Mouse (Mus musculus): Measurements from ENCODE around the gene Antxr1. TPM values are rescaled to one million over a fixed set of nuclear protein-coding genes. Genes with fewer than 3 reads are reported as not detected.
A peak's percentile ranks its signal among the peaks of the same experiment; 100 is the strongest.

Gene Antxr1
- polyA plus RNA-seq, 1 experiment from 2014 or later = 7.7 TPM

DNA sequence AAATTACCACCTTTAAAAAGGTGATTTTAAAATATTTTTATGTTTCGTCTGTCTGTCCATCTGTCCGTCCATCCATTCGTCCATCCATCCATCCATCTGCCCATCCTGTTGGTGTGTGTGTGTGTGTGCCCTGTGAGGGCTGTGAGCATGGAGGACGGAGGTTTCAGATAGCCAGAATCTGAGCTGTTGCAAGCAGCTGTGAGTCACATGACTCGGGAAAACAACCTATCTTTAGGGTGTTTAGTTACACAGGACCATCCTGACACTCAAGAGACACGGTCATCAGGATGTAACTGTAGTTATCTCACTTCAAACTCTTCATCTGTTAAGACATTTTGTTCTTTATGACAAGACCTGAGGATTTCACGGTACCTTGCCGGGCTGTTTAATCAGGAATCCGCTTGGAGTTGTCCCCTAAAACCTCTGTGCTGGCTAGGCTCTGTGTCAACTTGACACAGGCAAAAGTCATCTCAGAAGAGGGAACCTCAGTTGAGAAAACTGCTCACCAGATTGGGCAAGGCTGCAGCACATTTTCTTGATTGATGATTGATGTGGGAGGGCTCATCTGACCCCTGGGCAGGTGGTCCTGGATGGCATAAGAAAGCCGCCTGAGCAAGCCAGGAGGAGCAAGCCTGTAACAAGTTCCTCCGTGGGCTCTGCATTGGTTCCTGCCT, 231.4 kb downstream of the Antxr1 start, which contains the start of gene D6Ertd527e:
D6Ertd527e (plus strand) TSS at position 624 of the 674 bp plus-strand sequence.
- no peak within 1 kb of the TSS for H3K4me3 ChIP-seq (ENCODE audit: low read length)
- H3K36me3 ChIP-seq (ENCODE audit: control insufficient read depth, insufficient read depth, low read length) = no peaks in the 10 kb centered on the region
- H3K27me3 ChIP-seq (ENCODE audit: control insufficient read depth, insufficient read depth, low read length) = no peaks in the 10 kb centered on the region
- ATAC-seq (ENCODE audit: low FRiP score, low TSS enrichment) = no peak
- H3K4me2 ChIP-seq (replicated peaks; ENCODE audit: low read depth, low read length) = no peak within 1 kb of the TSS
- no peak within 1 kb of the TSS for H3K9ac ChIP-seq (ENCODE audit: low read depth, low read length)
- H3K9me3 ChIP-seq (ENCODE audit: control insufficient read depth, low read length) = no peaks in the 10 kb centered on the region
- peaks cover 17% of the 10 kb centered on the region for H3K4me1 ChIP-seq (ENCODE audit: control insufficient read depth, insufficient read depth, low read length)
- no peak within 1 kb of the TSS for H3K27ac ChIP-seq (ENCODE audit: low read depth, low read length)
- WGBS = 61% methylated on average over 11 of the region's 11 CpGs

DNA sequence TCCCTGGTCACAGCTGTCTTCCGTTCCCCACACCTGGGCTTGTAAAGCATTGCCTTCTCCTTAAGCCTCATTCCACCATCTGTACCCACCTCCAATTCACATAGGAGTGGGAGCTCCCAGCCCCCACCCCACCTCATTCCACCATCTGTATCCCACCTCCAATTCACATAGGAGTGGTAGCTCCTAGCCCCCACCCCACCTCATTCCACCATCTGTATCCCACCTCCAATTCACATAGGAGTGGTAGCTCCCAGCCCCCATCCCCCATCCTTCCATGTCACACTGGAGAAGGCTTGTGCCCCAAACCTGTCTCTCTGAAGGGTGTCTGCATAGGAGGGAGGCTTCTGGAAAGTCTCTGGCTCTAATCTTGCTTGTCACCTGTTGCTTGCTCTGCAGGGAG, 232.3 kb downstream of the Antxr1 start:
- no peak for ATAC-seq (ENCODE audit: low FRiP score, low TSS enrichment)
- no peaks in the 10 kb centered on the region for H3K27me3 ChIP-seq (ENCODE audit: control insufficient read depth, insufficient read depth, low read length)
- 77% methylated on average over 1 of the region's 1 CpGs for WGBS
- H3K4me3 ChIP-seq (ENCODE audit: low read length) = no peak overlapping the region
- H3K4me1 ChIP-seq (ENCODE audit: control insufficient read depth, insufficient read depth, low read length) = peaks cover 21% of the 10 kb centered on the region
- H3K4me2 ChIP-seq (replicated peaks; ENCODE audit: low read depth, low read length) = no peak overlapping the region
- no peaks in the 10 kb centered on the region for H3K9me3 ChIP-seq (ENCODE audit: control insufficient read depth, low read length)
- no peak overlapping the region for H3K9ac ChIP-seq (ENCODE audit: low read depth, low read length)
- no peak overlapping the region for H3K27ac ChIP-seq (ENCODE audit: low read depth, low read length)
- H3K36me3 ChIP-seq (ENCODE audit: control insufficient read depth, insufficient read depth, low read length) = no peaks in the 10 kb centered on the region

DNA sequence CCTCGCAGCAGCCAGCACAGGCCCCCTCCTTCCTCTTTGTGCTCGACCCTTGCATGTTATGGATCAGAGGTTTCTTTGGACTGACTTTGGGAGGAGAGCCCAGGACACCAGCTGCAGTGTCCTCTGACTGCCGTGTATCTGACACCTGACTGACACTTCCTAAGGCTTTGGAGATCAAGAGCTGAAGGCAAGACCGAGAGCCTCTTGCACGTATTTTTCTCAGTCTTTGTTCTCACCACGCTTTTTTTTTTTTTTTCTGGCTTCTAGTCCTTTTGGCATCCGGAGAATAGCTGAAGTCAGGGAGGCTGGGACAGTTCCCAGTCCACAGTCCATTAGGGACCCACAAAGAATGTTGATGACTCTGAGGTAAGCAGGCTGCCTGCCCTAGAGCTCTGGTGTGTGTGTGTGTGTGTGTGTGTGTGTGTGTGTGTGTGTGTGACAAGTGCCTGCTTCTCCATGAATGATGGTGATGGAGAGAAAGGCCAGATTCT, 233.2 kb downstream of the Antxr1 start:
- 8% methylated on average over 7 of the region's 7 CpGs for WGBS
- Histone ChIP-seq H3K4me3 (ENCODE audit: low read length) (no peak overlapping the region), H3K36me3 (ENCODE audit: control insufficient read depth, insufficient read depth, low read length) (no peaks in the 10 kb centered on the region), H3K9me3 (ENCODE audit: control insufficient read depth, low read length) (no peaks in the 10 kb centered on the region), H3K4me2 (replicated peaks; ENCODE audit: low read depth, low read length) (no peak overlapping the region), H3K27ac (ENCODE audit: low read depth, low read length) (no peak overlapping the region), H3K4me1 (ENCODE audit: control insufficient read depth, insufficient read depth, low read length) (peaks cover 27% of the 10 kb centered on the region), H3K27me3 (ENCODE audit: control insufficient read depth, insufficient read depth, low read length) (no peaks in the 10 kb centered on the region), H3K9ac (ENCODE audit: low read depth, low read length) (no peak overlapping the region)
- ATAC-seq (ENCODE audit: low FRiP score, low TSS enrichment) = peak; percentile 51; the same call in 1 of the 2 replicates

DNA sequence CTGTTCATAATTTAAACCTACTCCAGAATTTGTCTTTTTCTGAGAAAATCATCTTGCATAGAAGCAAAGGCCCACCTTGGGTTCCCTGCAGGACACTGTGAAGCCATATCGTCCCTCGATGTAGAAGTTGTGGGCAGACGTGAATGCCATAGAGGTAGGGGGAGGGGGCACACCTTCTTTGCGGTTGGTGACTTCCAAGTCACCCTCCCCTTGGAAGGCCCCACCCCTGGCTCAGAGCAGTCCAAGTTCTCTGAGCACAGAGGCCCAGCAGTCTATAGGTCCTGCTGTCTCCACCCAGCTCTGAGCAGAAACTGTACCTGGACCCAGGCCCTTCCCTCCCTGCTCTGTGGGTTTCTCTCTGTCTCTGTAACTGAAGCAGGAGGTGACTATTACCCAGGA, 233.7 kb downstream of the Antxr1 start:
- Histone ChIP-seq H3K36me3 (ENCODE audit: control insufficient read depth, insufficient read depth, low read length) (no peaks in the 10 kb centered on the region), H3K9ac (ENCODE audit: low read depth, low read length) (no peak overlapping the region), H3K4me2 (replicated peaks; ENCODE audit: low read depth, low read length) (no peak overlapping the region), H3K4me1 (ENCODE audit: control insufficient read depth, insufficient read depth, low read length) (peaks cover 27% of the 10 kb centered on the region), H3K27me3 (ENCODE audit: control insufficient read depth, insufficient read depth, low read length) (no peaks in the 10 kb centered on the region), H3K9me3 (ENCODE audit: control insufficient read depth, low read length) (no peaks in the 10 kb centered on the region), H3K4me3 (ENCODE audit: low read length) (no peak overlapping the region), H3K27ac (ENCODE audit: low read depth, low read length) (no peak overlapping the region)
- peak; percentile 45; the same call in 1 of the 2 replicates for ATAC-seq (ENCODE audit: low FRiP score, low TSS enrichment)
- WGBS = 11% methylated on average over 4 of the region's 4 CpGs

DNA sequence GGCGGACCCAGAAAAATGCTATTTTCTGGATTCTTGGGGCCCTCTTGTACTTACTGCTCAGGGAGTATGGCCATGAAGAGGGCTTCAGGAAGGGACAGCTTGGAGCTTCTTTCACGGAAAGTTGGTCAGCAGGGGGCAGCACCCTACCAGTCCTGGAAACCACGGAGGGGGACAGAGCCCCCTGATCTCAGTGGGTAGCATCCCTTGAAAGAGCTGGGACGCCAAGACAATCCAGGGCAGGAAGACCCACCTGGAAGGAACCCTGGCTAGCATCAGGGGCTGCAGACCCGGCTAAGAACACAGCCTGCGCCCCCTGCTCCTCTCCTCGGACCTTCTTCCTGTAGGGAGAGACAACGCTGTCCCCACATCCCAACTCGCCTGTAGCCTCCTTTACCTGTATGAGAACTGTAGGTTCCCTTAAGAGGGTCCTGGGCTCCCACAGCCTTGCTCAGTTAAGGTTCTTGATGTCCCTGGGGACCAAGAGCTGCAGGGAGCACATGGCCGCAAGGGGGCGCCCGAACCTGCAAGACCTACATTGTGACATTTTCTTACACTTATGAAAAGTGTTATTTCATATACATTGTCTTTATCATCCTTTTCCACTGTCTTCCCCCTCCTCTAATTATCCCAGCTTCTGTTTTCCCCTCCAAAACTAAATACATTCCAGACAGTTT, 234.2 kb downstream of the Antxr1 start:
- Histone ChIP-seq H3K36me3 (ENCODE audit: control insufficient read depth, insufficient read depth, low read length) (no peaks in the 10 kb centered on the region), H3K4me1 (ENCODE audit: control insufficient read depth, insufficient read depth, low read length) (peaks cover 27% of the 10 kb centered on the region), H3K9ac (ENCODE audit: low read depth, low read length) (peak overlapping the region; percentile 43; the same call in 1 of the 2 replicates), H3K9me3 (ENCODE audit: control insufficient read depth, low read length) (no peaks in the 10 kb centered on the region), H3K4me3 (ENCODE audit: low read length) (peak overlapping the region; percentile 30; the same call in 1 of the 2 replicates), H3K4me2 (replicated peaks; ENCODE audit: low read depth, low read length) (peak overlapping the region; percentile 43), H3K27ac (ENCODE audit: low read depth, low read length) (no peak overlapping the region), H3K27me3 (ENCODE audit: control insufficient read depth, insufficient read depth, low read length) (no peaks in the 10 kb centered on the region)
- WGBS = 7% methylated on average over 12 of the region's 12 CpGs
- peak; percentile 48; the same call in 1 of the 2 replicates for ATAC-seq (ENCODE audit: low FRiP score, low TSS enrichment)

DNA sequence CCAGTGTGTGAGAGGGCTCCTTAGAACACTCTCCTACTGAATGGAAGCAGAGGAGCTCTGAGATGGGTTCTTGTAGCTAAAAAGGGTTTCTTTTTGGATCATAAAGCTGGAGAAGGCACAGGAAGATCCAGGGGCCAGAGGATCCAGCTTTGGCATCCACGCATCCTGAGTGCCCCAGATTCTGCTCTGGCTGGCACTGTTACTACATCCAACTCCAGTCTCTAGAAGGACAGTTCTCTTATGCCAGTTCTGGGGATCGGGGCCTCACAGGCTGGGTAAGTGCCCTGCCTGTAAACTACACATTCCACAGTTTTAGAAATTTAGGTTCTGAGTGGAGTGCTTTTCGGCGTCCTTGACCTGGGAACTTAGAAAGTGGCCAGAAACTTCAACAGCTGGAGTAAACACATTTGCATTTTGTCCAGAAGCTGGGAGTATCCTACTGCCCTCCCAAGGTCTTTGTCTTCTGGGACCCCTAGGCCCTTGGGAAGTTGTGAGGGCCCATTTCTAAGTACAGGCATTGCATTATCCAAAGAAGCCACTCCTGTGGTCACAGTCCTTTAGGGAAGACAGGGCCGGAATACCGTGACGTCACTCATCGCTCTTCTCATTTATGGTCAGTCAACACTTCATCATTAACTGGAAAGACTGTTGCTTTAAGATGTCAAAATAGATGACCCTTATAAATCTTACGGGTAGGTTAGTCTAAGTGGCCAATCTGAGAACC, 235.2 kb downstream of the Antxr1 start:
- no peak overlapping the region for H3K4me3 ChIP-seq (ENCODE audit: low read length)
- no peak overlapping the region for H3K27ac ChIP-seq (ENCODE audit: low read depth, low read length)
- H3K4me2 ChIP-seq (replicated peaks; ENCODE audit: low read depth, low read length) = no peak overlapping the region
- no peaks in the 10 kb centered on the region for H3K9me3 ChIP-seq (ENCODE audit: control insufficient read depth, low read length)
- no peaks in the 10 kb centered on the region for H3K36me3 ChIP-seq (ENCODE audit: control insufficient read depth, insufficient read depth, low read length)
- no peaks in the 10 kb centered on the region for H3K27me3 ChIP-seq (ENCODE audit: control insufficient read depth, insufficient read depth, low read length)
- ATAC-seq (ENCODE audit: low FRiP score, low TSS enrichment) = no peak
- H3K4me1 ChIP-seq (ENCODE audit: control insufficient read depth, insufficient read depth, low read length) = peaks cover 27% of the 10 kb centered on the region
- no peak overlapping the region for H3K9ac ChIP-seq (ENCODE audit: low read depth, low read length)
- WGBS = 58% methylated on average over 9 of the region's 9 CpGs

DNA sequence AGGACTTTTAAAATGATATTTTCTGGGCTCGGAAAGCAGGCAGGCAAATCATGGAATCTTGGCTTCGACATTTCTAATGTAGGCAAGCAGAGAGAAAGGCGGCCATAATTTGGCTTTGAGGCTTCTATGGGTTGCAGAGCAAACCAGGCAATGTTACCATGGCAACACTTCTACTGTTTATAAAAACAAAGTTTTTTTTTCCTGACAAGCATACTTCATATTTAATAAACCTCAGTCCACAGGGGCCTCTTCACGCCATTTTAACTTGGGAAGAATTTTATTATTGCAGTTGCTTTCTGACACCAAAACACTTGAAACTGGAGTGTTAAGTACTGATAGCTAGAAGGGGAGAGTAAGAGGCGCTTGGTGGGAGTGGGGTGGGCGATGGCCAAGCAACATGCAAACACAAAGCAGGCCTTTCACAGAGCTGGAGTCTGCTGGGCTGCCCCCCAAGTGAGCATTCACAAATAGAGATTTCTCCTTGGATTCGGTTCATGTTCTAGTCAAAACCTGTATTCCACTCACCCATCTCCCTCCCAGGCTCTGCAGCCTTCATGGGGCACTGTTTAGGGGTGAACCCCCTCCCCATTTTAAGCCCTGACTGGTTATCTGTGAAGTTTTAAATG, 235.8 kb downstream of the Antxr1 start:
- Histone ChIP-seq H3K4me3 (ENCODE audit: low read length) (no peak overlapping the region), H3K4me1 (ENCODE audit: control insufficient read depth, insufficient read depth, low read length) (peaks cover 27% of the 10 kb centered on the region), H3K27me3 (ENCODE audit: control insufficient read depth, insufficient read depth, low read length) (no peaks in the 10 kb centered on the region), H3K36me3 (ENCODE audit: control insufficient read depth, insufficient read depth, low read length) (no peaks in the 10 kb centered on the region), H3K4me2 (replicated peaks; ENCODE audit: low read depth, low read length) (no peak overlapping the region), H3K9me3 (ENCODE audit: control insufficient read depth, low read length) (no peaks in the 10 kb centered on the region), H3K27ac (ENCODE audit: low read depth, low read length) (no peak overlapping the region), H3K9ac (ENCODE audit: low read depth, low read length) (no peak overlapping the region)
- no peak for ATAC-seq (ENCODE audit: low FRiP score, low TSS enrichment)
- 61% methylated on average over 7 of the region's 7 CpGs for WGBS

DNA sequence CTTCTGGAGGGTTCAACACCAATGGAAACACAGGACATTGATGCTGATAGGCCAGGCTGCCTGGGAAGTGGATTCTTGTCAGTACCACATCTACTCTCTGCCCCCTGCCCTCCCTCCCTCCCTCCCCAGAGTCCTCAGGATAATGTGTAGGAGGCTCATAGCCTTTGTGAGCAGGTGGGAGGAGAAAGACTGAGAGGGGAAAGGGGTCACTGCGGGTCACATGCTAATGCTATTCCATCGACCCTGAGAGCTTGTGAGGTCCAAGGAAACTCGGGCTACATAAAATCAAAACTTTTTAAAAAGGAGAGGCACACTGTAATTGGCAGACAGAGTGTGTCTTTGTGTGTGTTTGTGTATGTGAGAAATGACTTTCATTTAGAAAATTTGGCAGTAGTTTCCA, 236.4 kb downstream of the Antxr1 start:
- ATAC-seq (ENCODE audit: low FRiP score, low TSS enrichment) = no peak
- Histone ChIP-seq H3K9ac (ENCODE audit: low read depth, low read length) (no peak overlapping the region), H3K9me3 (ENCODE audit: control insufficient read depth, low read length) (no peaks in the 10 kb centered on the region), H3K27ac (ENCODE audit: low read depth, low read length) (no peak overlapping the region), H3K4me3 (ENCODE audit: low read length) (no peak overlapping the region), H3K4me1 (ENCODE audit: control insufficient read depth, insufficient read depth, low read length) (peaks cover 27% of the 10 kb centered on the region), H3K4me2 (replicated peaks; ENCODE audit: low read depth, low read length) (no peak overlapping the region), H3K27me3 (ENCODE audit: control insufficient read depth, insufficient read depth, low read length) (no peaks in the 10 kb centered on the region), H3K36me3 (ENCODE audit: control insufficient read depth, insufficient read depth, low read length) (no peaks in the 10 kb centered on the region)
- WGBS = 12% methylated on average over 3 of the region's 3 CpGs
